Mouse (Mus musculus) G1E (cell line): Measurements from ENCODE around the gene Chd5.

Experiments
- CTCF ChIP-seq: IDR thresholded peaks from 2 replicates; pipeline ENCODE4 v1.5.1; 2012; ENCODE audit warnings: low read depth, low read length, inconsistent platforms, mixed read lengths
- GATA1 ChIP-seq: IDR thresholded peaks from 2 replicates; pipeline ENCODE4 v1.6.1; 2012; ENCODE audit warnings: borderline replicate concordance, low read length, inconsistent platforms, mixed read lengths
- TAL1 ChIP-seq: conservative IDR thresholded peaks from 2 replicates; pipeline ENCODE4 v1.6.1; 2012; ENCODE audit warnings: low read depth, low read length, inconsistent platforms, mixed read lengths

- TF ChIP-seq CTCF = no peak
- TF ChIP-seq GATA1 = no peak
- TF ChIP-seq TAL1 = no peak
Observed at GRCm38 (mm10) chr4:152296371-152296770, 42.1 kb upstream of the Chd5 start.
